Mouse (Mus musculus) layer of hippocampus, postnatal 14 days (tissue): ENCODE results near the gene Zfp217. TPM values are rescaled to one million over a fixed set of nuclear protein-coding genes. Genes with fewer than 3 reads are reported as not detected.

Experiments
- DNase-seq, 2 experiments: peaks; one replicate each; pipeline ENCODE4 v3.0.0; 2021 to 2022; ENCODE audit warnings: low spot score in 2 of 2, mixed read lengths in 1 of 2
- total RNA-seq, 2 experiments: library from RNA; stranded (reverse); gene quantifications; 2 replicates each; pipeline ENCODE4 v1.2.3; 2021

Zfp217 gene
- total RNA-seq, 2 experiments from 2014 or later, result 3.0 to 3.1 TPM

DNA sequence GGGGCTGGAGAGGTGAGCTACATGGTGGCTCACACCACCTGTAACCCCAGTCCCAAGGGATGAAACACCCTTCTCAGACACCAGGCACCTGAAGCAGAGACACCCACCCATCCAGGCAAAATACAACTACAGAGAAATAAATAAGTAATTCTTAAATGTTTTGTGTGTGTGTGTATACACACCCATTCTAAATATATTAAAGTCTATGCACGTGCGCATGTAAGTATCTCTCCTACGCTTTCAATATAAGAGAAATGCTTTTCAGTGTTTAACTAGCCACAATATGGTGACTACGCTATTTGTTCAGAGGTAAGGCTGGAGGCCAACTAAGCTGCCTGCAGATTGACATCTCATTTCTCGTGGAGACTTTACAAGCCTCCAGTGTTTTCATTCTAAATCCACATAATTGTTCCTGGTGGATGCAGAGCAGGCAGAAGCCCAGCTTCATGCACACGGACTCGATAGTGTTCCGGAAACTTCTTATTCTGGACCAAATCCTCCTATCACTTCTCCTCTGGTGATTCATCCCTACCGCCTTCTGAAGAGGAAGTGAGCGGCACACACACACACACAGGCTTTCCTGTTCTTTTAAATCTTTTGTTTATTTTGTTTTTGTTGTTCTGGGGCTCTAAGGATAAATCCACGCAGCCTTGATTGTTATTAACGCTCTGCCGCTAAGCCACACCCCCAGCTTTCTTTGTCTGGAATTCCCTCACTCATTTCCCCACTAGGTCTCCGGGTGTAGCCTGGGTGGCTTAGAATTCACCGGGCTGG, 12.1 kb upstream of the Zfp217 start:
- no peak for DNase-seq

- no peak for DNase-seq
Observed at GRCm38 (mm10) chr2:170158987-170159386, 11.1 kb upstream of the Zfp217 start.

- DNase-seq, result no peak
Observed at GRCm38 (mm10) chr2:170158251-170158650, 10.3 kb upstream of the Zfp217 start.

- DNase-seq, result no peak
Observed at GRCm38 (mm10) chr2:170157280-170158200, 9.6 kb upstream of the Zfp217 start.

GRCm38 (mm10) chr2:170155089-170155740, 7.3 kb upstream of the Zfp217 start:
- DNase-seq, result peak in 1 of 2 experiments; percentile 43

- no peak for DNase-seq
Observed at GRCm38 (mm10) chr2:170154738-170155088, 6.8 kb upstream of the Zfp217 start.

DNA sequence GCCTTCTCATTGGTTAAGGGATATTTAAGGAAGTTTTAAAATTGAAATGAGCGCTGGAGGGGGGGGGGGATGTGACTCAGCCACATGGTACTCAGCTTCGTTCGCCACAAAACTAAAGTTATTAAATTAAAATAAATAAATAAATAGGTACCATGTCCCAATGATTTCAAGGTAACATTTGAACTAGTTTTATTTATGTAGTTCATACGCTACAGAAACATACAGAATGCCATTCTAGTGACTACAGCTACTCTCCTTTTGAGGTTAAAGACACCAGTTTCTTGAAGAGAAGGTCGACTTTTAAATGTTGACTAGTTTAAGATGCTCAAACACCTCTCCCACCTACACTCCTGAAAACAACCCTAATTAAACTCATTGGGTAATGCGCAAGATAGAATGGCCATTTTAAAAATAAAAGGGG, 6.4 kb upstream of the Zfp217 start:
- DNase-seq, result no peak

GRCm38 (mm10) chr2:170153421-170154271, 5.7 kb upstream of the Zfp217 start:
- no peak for DNase-seq

- no peak for DNase-seq
Observed at GRCm38 (mm10) chr2:170152856-170153255, 5.0 kb upstream of the Zfp217 start.

GRCm38 (mm10) chr2:170152036-170152686, 4.3 kb upstream of the Zfp217 start:
- DNase-seq, result no peak

DNA sequence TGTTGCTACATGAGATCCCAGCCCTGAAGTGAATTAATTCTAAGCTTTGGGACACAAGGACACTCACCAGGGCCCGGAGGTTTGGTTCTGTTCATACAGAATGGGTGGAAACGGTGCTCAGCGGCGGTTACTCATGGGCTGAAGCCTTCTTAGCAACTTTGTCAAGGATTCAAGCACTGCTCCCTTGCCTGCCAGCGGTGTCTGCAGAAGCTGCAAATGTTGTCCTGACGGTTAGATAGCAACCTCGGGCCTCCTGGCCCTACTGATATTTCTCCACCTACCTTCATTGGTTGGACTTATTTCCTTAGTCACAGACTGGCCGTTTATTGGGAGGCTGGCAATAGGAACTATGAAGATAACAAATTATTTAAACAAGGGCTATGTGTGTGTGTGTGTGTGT, 3.6 kb upstream of the Zfp217 start:
- no peak for DNase-seq

- DNase-seq, result no peak
Observed at GRCm38 (mm10) chr2:170148828-170149227, 925 bp upstream of the Zfp217 start.

GRCm38 (mm10) chr2:170147170-170147569, 733 bp downstream of the Zfp217 start:
- no peak for DNase-seq

GRCm38 (mm10) chr2:170144343-170144742, 3.6 kb downstream of the Zfp217 start:
- DNase-seq, result no peak

- DNase-seq, result no peak
Observed at GRCm38 (mm10) chr2:170143861-170144260, 4.0 kb downstream of the Zfp217 start.

DNA sequence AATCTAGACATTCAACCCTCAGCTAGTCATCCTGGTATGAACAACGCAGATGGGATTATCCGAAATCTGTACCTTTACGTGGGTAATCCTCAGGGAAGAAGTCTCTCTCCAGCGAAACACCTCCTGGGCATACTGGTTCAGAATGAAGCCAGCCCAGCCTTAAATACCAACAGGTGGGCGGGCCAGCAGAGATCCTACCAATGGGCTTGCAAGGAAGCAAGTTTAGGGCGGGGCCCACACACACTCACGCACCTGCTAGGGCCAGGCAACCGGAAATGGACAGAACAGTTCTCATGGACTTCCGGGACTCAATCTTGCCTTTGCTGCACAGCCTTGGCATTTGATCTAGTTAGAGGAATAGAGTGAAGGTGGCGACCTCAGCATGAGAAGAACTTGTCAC, 5.4 kb downstream of the Zfp217 start:
- DNase-seq, result no peak

GRCm38 (mm10) chr2:170141481-170141880, 6.4 kb downstream of the Zfp217 start:
- DNase-seq, result no peak

GRCm38 (mm10) chr2:170139411-170140046, 8.4 kb downstream of the Zfp217 start:
- no peak for DNase-seq

DNA sequence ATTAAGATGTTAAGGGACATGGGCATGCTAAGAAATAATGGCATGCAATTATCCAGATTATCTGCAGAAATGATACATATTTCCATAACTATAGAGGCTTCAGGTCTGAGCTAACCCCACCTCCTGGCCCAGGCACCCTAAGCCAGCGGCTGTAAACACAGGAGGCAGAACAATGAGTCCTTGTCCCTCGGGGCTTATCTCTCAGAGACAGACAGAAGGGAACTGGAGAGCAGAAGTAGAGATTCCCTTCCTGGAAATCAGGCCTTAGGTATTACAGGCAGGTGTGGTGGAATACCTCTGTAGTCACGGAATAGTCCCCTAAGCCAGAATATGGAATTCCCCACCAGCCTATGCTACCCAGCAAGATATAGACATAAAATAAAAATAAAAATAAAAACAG, 11.0 kb downstream of the Zfp217 start:
- no peak for DNase-seq

GRCm38 (mm10) chr2:170135820-170136219, 12.1 kb downstream of the Zfp217 start:
- DNase-seq, result no peak
